Mouse (Mus musculus) kidney, embryonic 15.5 days (tissue): ENCODE results near the gene Cript. TPM values are rescaled to one million over a fixed set of nuclear protein-coding genes. Genes with fewer than 3 reads are reported as not detected.
"Not testable (repeated sequence)": the region's sequence is repeated elsewhere in the genome, so short reads cannot be mapped to it uniquely, and the experiment has no call there.

Source experiments
- ATAC-seq: fragments of 200-750 bp; cut with Nextera tagmentation; replicated peaks from 2 replicates; pipeline ENCODE4 v1.8.0; 2017; ENCODE audit warnings: moderate TSS enrichment; ENCODE audit not compliant: low FRiP score
- H3K27ac ChIP-seq: fragments of 300-500 bp; sonication (generic); 2 replicates; pipeline ENCODE4 v1.5.1; 2015; ENCODE audit warnings: mild to moderate bottlenecking, inconsistent platforms
- H3K27me3 ChIP-seq: fragments of 300-500 bp; sonication (generic); 2 replicates; pipeline ENCODE4 v1.6.1; 2015; ENCODE audit warnings: inconsistent platforms
- H3K36me3 ChIP-seq: fragments of 300-500 bp; sonication (generic); 2 replicates; pipeline ENCODE4 v1.6.1; 2015; ENCODE audit warnings: inconsistent platforms
- H3K4me1 ChIP-seq: fragments of 300-500 bp; sonication (generic); 2 replicates; pipeline ENCODE4 v1.6.1; 2015; ENCODE audit warnings: inconsistent platforms
- H3K4me2 ChIP-seq: fragments of 300-500 bp; sonication (generic); 2 replicates; pipeline ENCODE4 v1.6.1; 2015; ENCODE audit warnings: moderate library complexity, mild to moderate bottlenecking, inconsistent platforms
- H3K4me3 ChIP-seq: fragments of 300-500 bp; sonication (generic); replicated peaks from 2 replicates; pipeline ENCODE4 v1.5.1; 2015; ENCODE audit warnings: mild to moderate bottlenecking, inconsistent platforms
- H3K9ac ChIP-seq: fragments of 300-500 bp; sonication (generic); 2 replicates; pipeline ENCODE4 v1.6.1; 2015; ENCODE audit warnings: mild to moderate bottlenecking, inconsistent platforms
- H3K9me3 ChIP-seq: fragments of 300-500 bp; sonication (generic); replicated peaks from 2 replicates; pipeline ENCODE4 v1.6.1; 2016; ENCODE audit warnings: inconsistent platforms
- WGBS: fragments of 180-500 bp; shearing (Covaris S2); methylation state at CpG from one replicate; pipeline ENCODE4 v1.1.7; 2015; ENCODE audit warnings: mixed read lengths; 5-methylcytosine and 5-hydroxymethylcytosine counted together
- polyA plus RNA-seq: library from polyadenylated mRNA; unstranded; fragments of >200 nt; fragmentation: Nextera tagmentation; extraction: Ambion mirVana; gene quantifications from 2 replicates; pipeline ENCODE4 v1.2.1, GENCODE M21; 2015

Gene Cript
- polyA plus RNA-seq, 1 experiment from 2014 or later, result 136 TPM

DNA sequence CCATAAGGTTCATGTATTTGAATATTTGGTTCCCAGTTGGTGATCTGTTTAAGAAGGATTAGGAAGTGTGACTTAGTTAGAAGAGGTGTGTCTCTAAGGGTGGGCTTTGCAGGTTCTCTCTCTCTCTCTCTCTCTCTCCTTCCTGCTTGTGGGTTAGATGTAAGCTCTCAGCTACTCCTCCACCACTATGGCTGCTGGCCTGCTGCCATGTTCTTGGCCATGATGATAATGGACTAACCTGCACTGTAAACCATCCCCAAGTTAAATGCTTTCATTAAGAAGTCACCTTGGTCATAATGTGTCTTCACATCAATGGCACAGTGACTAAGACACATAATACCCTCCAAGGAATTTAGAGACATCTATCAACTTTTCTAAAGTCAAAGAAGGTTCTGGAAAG lies 48.1 kb downstream of the Cript start:
- Histone ChIP-seq H3K27me3 (no peaks in the 10 kb centered on the region), H3K4me2 (no peak overlapping the region), H3K4me3 (no peak overlapping the region), H3K4me1 (no peaks in the 10 kb centered on the region), H3K9ac (no peak overlapping the region), H3K27ac (no peak overlapping the region), H3K36me3 (no peaks in the 10 kb centered on the region), H3K9me3 (no peaks in the 10 kb centered on the region)
- no peak for ATAC-seq

DNA sequence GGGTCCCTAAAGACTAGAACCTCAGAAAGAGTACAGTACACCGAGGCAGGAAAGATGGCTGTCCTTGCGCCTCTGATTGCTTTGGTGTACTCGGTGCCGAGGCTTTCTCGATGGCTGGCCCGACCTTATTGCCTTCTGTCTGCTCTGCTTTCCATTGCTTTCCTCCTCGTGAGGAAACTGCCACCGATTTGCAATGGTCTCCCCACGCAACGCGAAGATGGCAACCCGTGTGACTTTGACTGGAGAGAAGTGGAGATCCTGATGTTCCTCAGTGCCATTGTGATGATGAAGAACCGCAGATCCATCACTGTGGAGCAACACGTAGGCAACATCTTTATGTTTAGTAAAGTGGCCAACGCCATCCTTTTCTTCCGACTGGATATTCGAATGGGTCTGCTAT lies 52.9 kb downstream of the Cript start:
- not testable (repeated sequence) for H3K4me3 ChIP-seq, H3K4me1 ChIP-seq, ATAC-seq, H3K27ac ChIP-seq, H3K36me3 ChIP-seq, H3K9ac ChIP-seq, H3K4me2 ChIP-seq, H3K9me3 ChIP-seq, H3K27me3 ChIP-seq
- 94% methylated on average over 17 of the region's 17 CpGs for WGBS

DNA sequence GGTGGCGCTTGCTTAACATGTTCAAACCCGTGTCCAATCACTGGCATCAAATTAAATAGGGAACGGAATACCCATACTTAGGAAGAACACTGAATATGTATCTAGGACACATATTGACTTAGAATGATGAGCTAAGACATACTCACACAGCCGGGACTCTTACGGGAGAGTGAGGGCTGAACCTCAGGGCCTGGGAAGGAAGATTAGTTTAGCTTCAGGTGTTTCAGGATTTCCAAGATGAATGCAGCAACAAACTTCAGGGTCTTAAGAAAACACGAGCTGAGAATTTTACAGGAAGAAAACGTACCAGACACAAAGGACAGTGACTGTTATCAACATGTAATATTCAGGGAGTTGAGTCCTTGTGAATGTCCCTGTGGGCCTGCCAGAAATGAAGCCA lies 55.4 kb downstream of the Cript start:
- Histone ChIP-seq H3K4me3 (no peak overlapping the region), H3K27me3 (no peaks in the 10 kb centered on the region), H3K36me3 (no peaks in the 10 kb centered on the region), H3K9me3 (no peaks in the 10 kb centered on the region), H3K27ac (no peak overlapping the region), H3K4me1 (no peaks in the 10 kb centered on the region), H3K4me2 (no peak overlapping the region), H3K9ac (no peak overlapping the region)
- WGBS, result 88% methylated on average over 7 of the region's 7 CpGs
- ATAC-seq, result no peak

- no peaks in the 10 kb centered on the region for H3K27me3 ChIP-seq
- no peaks in the 10 kb centered on the region for H3K9me3 ChIP-seq
- WGBS, result 88% methylated on average over 4 of the region's 4 CpGs
- H3K9ac ChIP-seq, result no peak overlapping the region
- ATAC-seq, result no peak
- no peaks in the 10 kb centered on the region for H3K4me1 ChIP-seq
- H3K27ac ChIP-seq, result no peak overlapping the region
- no peak overlapping the region for H3K4me2 ChIP-seq
- no peaks in the 10 kb centered on the region for H3K36me3 ChIP-seq
- no peak overlapping the region for H3K4me3 ChIP-seq
Measured at GRCm38 (mm10) chr17:87082547-87082946, 57.2 kb downstream of the Cript start.

DNA sequence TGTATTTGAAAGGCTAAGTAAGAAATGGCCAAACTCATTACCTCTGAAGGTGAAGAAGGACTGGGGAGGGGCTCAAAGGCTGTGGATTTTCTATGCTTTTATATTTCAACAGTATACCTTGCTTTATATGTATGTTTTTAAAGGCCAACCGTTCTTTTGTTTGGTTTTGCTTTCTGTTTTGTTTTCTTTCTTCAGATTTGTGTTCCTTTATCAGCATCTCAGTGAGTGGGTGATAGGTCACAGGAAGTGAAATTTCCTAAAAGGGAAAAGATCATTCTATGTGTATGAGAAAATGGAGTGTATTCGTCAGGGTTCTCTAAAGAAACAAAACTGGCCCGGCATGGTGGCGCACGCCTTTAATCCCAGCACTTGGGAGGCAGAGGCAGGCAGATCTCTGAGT lies 58.3 kb downstream of the Cript start:
- 78% methylated on average over 5 of the region's 5 CpGs for WGBS

More for the DNA sequence above, 58.3 kb downstream of the Cript start:
- Histone ChIP-seq H3K4me1 (no peaks in the 10 kb centered on the region), H3K4me3 (no peak overlapping the region), H3K27me3 (no peaks in the 10 kb centered on the region), H3K9me3 (no peaks in the 10 kb centered on the region), H3K36me3 (no peaks in the 10 kb centered on the region), H3K27ac (no peak overlapping the region), H3K9ac (no peak overlapping the region), H3K4me2 (no peak overlapping the region)
- ATAC-seq, result no peak

Other genes starting within 250 kb of the Cript start
- gene Tmem247, start 108.2 kb upstream of the Cript start, polyA plus RNA-seq, result not detected in 2 replicates
- not detected in 2 replicates for gene Atp6v1e2, start 77.7 kb upstream of the Cript start, polyA plus RNA-seq
- gene Rhoq, start 62.5 kb upstream of the Cript start, polyA plus RNA-seq, result 16.3 and 16.9 TPM in 2 replicates
- gene Pigf, start 144 bp upstream of the Cript start, polyA plus RNA-seq, result 39.2 and 46.7 TPM in 2 replicates
- 14.9 and 17.0 TPM in 2 replicates for gene Socs5, start 82.1 kb downstream of the Cript start, polyA plus RNA-seq
- gene Mcfd2, start 240.4 kb downstream of the Cript start, polyA plus RNA-seq, result 110 and 112 TPM in 2 replicates